Mouse (Mus musculus): Measurements from ENCODE around the gene Gm21969. TPM values are rescaled to one million over a fixed set of nuclear protein-coding genes. Genes with fewer than 3 reads are reported as not detected.

Gm21969 gene
- polyA plus RNA-seq, 2 experiments, result 0.03 TPM; not detected in 1

GRCm38 (mm10) chr4:139572928-139573512, 30.0 kb upstream of the Gm21969 start:
- no peak overlapping the region for H3K27ac ChIP-seq (replicated peaks; ENCODE audit: low read depth, low read length)

DNA sequence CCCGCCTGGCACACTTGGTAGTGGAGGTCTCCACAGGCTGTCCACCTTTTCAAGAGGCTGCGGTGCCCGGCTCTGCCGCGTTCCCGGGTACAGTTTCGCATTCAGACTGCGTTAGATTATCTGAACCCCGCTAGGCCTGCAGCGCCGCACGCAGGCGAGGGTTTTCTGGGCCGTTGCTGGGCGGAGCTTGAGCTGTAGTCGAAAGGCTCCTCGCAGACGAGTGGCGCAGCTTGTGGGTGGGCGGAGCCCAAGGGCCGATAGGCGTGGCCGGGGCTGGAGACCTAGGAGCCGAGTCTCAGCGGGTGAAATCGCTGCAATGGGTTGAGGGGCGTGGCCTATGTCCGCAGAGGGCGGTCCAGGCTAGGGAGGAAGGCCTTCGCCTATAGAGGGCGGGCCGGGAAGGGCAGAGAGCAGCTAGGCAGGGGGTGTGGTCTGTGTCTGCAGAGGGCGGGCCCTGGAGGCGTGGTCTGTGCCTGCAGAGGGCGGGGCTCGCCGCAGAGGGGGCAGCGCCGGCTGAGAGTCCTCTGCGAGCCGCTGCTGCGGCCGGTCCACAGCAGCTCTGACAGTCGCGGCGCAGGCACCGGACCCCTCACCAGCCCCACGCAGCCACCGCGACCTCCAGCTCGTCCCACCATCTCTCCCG, 28.7 kb upstream of the Gm21969 start:
- Histone ChIP-seq H3K36me3 (ENCODE audit: control insufficient read depth, insufficient read depth, low read length) (no peaks in the 10 kb centered on the region), H3K4me3 (replicated peaks; ENCODE audit: low read length) (peak overlapping the region; percentile 77), H3K9ac (ENCODE audit: low read depth, low read length, severe bottlenecking) (peak overlapping the region; percentile 78), H3K27me3 (ENCODE audit: control insufficient read depth, insufficient read depth, low read length) (no peaks in the 10 kb centered on the region), H3K4me2 (replicated peaks; ENCODE audit: low read depth, low read length, severe bottlenecking) (peak overlapping the region; percentile 96), H3K9me3 (ENCODE audit: control insufficient read depth, low read length) (no peaks in the 10 kb centered on the region), H3K4me1 (ENCODE audit: control insufficient read depth, insufficient read depth, low read length) (peaks cover 30% of the 10 kb centered on the region), H3K27ac (replicated peaks; ENCODE audit: low read depth, low read length) (peak overlapping the region; percentile 76)
- WGBS, result under 1% methylated on average over 36 of the region's 52 CpGs
- peak; percentile 99 for DNase-seq (ENCODE audit: low spot score)
- peak; percentile 69; the same call in 1 of the 2 replicates for TF ChIP-seq POLR2A (IDR thresholded peaks at IDR 0.05; ENCODE audit: borderline replicate concordance, extremely low read depth, insufficient read depth, insufficient read length)
- peak; percentile 98 for ATAC-seq (ENCODE audit: low FRiP score, low read depth)

More at GRCm38 (mm10) chr4:139572928-139573512, 30.0 kb upstream of the Gm21969 start:
- 83% methylated on average over 12 of the region's 12 CpGs for WGBS
- Histone ChIP-seq H3K27me3 (ENCODE audit: control insufficient read depth, insufficient read depth, low read length) (no peaks in the 10 kb centered on the region), H3K4me1 (ENCODE audit: control insufficient read depth, insufficient read depth, low read length) (peaks cover 22% of the 10 kb centered on the region), H3K36me3 (ENCODE audit: control insufficient read depth, insufficient read depth, low read length) (no peaks in the 10 kb centered on the region), H3K4me2 (replicated peaks; ENCODE audit: low read depth, low read length, severe bottlenecking) (no peak overlapping the region), H3K9me3 (ENCODE audit: control insufficient read depth, low read length) (no peaks in the 10 kb centered on the region), H3K4me3 (replicated peaks; ENCODE audit: low read length) (no peak overlapping the region), H3K9ac (ENCODE audit: low read depth, low read length, severe bottlenecking) (no peak overlapping the region)
- ATAC-seq (ENCODE audit: low FRiP score, low read depth), result no peak
- DNase-seq (ENCODE audit: low spot score), result no peak
- TF ChIP-seq POLR2A (IDR thresholded peaks at IDR 0.05; ENCODE audit: borderline replicate concordance, extremely low read depth, insufficient read depth, insufficient read length), result no peak

DNA sequence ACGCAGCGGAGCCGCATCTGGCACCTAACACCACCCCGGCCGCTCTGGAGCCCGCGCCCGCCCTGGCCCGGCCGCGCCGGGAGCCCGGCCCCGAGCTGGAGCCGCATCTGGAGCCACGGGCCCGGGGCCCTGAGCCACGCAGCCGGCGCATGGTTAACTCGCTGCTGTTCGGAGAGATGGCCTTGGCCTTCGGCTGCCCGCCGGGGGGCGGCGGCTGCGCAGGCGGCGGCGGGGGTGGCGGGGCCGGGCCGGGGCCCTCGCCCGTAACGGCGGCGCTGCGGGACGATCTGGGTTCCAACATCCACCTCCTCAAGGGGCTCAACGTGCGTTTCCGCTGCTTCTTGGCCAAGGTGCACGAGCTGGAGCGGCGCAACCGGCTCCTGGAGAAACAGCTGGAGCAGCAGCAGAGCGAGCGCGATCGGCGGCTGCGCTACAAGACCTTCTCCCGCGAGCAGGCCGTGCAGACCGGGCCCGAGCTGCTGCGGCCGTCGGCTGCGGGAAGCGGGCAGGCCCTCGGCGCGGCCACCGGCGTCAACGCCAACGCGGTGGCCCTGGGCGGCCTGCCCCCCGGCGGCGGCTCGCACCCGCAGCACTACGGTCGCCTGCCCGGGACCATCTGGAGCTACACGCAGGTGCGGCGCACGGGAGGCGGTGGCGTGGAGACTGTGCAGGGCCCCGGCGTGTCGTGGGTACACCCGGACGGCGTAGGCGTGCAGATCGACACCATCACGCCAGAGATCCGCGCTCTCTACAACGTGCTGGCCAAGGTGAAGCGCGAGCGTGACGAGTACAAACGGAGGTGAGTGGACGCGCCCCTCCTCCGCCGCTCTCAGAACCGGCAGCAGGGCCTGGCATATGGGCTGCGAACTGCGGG, 27.9 kb upstream of the Gm21969 start:
- DNase-seq (ENCODE audit: low spot score), result no peak
- ATAC-seq (ENCODE audit: low FRiP score, low read depth), result peak; percentile 58
- no peak for TF ChIP-seq POLR2A (IDR thresholded peaks at IDR 0.05; ENCODE audit: borderline replicate concordance, extremely low read depth, insufficient read depth, insufficient read length)
- peak overlapping the region; percentile 96 for H3K4me2 ChIP-seq (replicated peaks; ENCODE audit: low read depth, low read length, severe bottlenecking)
- H3K4me1 ChIP-seq (ENCODE audit: control insufficient read depth, insufficient read depth, low read length), result peaks cover 37% of the 10 kb centered on the region
- WGBS, result 1% methylated on average over 79 of the region's 111 CpGs
- peak overlapping the region; percentile 77 for H3K4me3 ChIP-seq (replicated peaks; ENCODE audit: low read length)
- H3K27me3 ChIP-seq (ENCODE audit: control insufficient read depth, insufficient read depth, low read length), result no peaks in the 10 kb centered on the region
- peak overlapping the region; percentile 78 for H3K9ac ChIP-seq (ENCODE audit: low read depth, low read length, severe bottlenecking)
- peak overlapping the region; percentile 76 for H3K27ac ChIP-seq (replicated peaks; ENCODE audit: low read depth, low read length)
- H3K36me3 ChIP-seq (ENCODE audit: control insufficient read depth, insufficient read depth, low read length), result no peaks in the 10 kb centered on the region
- H3K9me3 ChIP-seq (ENCODE audit: control insufficient read depth, low read length), result no peaks in the 10 kb centered on the region

DNA sequence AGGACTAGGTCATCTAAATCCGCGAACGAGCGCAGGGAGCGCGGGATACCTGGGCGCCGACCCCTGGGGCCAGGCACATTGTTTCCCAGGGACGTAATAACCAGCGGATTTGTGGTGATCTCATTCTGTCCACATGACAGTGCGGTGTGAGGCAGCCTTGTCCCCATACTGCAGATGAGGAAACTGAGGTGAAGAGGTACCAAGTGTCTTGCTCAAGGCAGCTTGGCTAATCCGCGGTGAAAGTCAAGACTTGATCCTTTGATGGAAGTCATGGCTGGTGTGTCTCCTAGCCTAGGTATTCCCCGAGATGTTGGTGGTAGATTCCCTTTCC, 27.3 kb upstream of the Gm21969 start:
- Histone ChIP-seq H3K4me1 (ENCODE audit: control insufficient read depth, insufficient read depth, low read length) (peaks cover 42% of the 10 kb centered on the region), H3K9me3 (ENCODE audit: control insufficient read depth, low read length) (no peaks in the 10 kb centered on the region), H3K4me2 (replicated peaks; ENCODE audit: low read depth, low read length, severe bottlenecking) (peak overlapping the region; percentile 96), H3K9ac (ENCODE audit: low read depth, low read length, severe bottlenecking) (peak overlapping the region; percentile 78), H3K36me3 (ENCODE audit: control insufficient read depth, insufficient read depth, low read length) (no peaks in the 10 kb centered on the region), H3K27ac (replicated peaks; ENCODE audit: low read depth, low read length) (no peak overlapping the region; the same call in 1 of the 2 replicates), H3K4me3 (replicated peaks; ENCODE audit: low read length) (peak overlapping the region; percentile 77), H3K27me3 (ENCODE audit: control insufficient read depth, insufficient read depth, low read length) (no peaks in the 10 kb centered on the region)
- no peak for DNase-seq (ENCODE audit: low spot score)
- WGBS, result 7% methylated on average over 14 of the region's 14 CpGs
- no peak for TF ChIP-seq POLR2A (IDR thresholded peaks at IDR 0.05; ENCODE audit: borderline replicate concordance, extremely low read depth, insufficient read depth, insufficient read length)
- ATAC-seq (ENCODE audit: low FRiP score, low read depth), result no peak

GRCm38 (mm10) chr4:139576251-139576880, 26.6 kb upstream of the Gm21969 start:
- no peak for ATAC-seq (ENCODE audit: low FRiP score, low read depth)
- H3K4me2 ChIP-seq (replicated peaks; ENCODE audit: low read depth, low read length, severe bottlenecking), result peak overlapping the region; percentile 96
- H3K36me3 ChIP-seq (ENCODE audit: control insufficient read depth, insufficient read depth, low read length), result no peaks in the 10 kb centered on the region
- no peak for TF ChIP-seq POLR2A (IDR thresholded peaks at IDR 0.05; ENCODE audit: borderline replicate concordance, extremely low read depth, insufficient read depth, insufficient read length)
- peak overlapping the region; percentile 77 for H3K4me3 ChIP-seq (replicated peaks; ENCODE audit: low read length)
- H3K4me1 ChIP-seq (ENCODE audit: control insufficient read depth, insufficient read depth, low read length), result peaks cover 50% of the 10 kb centered on the region
- no peak overlapping the region for H3K27ac ChIP-seq (replicated peaks; ENCODE audit: low read depth, low read length)
- no peaks in the 10 kb centered on the region for H3K27me3 ChIP-seq (ENCODE audit: control insufficient read depth, insufficient read depth, low read length)
- whole genome bisulfite sequencing, result 38% methylated on average over 14 of the region's 14 CpGs
- no peak for DNase-seq (ENCODE audit: low spot score)
- H3K9ac ChIP-seq (ENCODE audit: low read depth, low read length, severe bottlenecking), result peak overlapping the region; percentile 78; the same call in 1 of the 2 replicates
- no peaks in the 10 kb centered on the region for H3K9me3 ChIP-seq (ENCODE audit: control insufficient read depth, low read length)

Data from limb, embryonic 14.5 days (tissue).